Mouse (Mus musculus) common myeloid progenitor, adult 5-6 weeks (primary cell): Measurements from ENCODE around the gene Tsc22d1. TPM values are rescaled to one million over a fixed set of nuclear protein-coding genes. Genes with fewer than 3 reads are reported as not detected.

Source experiments
- ATAC-seq: replicated peaks from 2 replicates; pipeline ENCODE4 v1.8.0; 2016; ENCODE audit warnings: low read depth, mild to moderate bottlenecking, moderate TSS enrichment, inconsistent platforms; ENCODE audit not compliant: poor library complexity, severe bottlenecking
- total RNA-seq: library from RNA; stranded (forward); fragments of 200-1000, 187-1606 nt; gene quantifications from 2 replicates; pipeline ENCODE4 v1.2.3, GENCODE M21; 2017

Gene Tsc22d1
- total RNA-seq, 1 experiment from 2014 or later = 124 TPM

DNA sequence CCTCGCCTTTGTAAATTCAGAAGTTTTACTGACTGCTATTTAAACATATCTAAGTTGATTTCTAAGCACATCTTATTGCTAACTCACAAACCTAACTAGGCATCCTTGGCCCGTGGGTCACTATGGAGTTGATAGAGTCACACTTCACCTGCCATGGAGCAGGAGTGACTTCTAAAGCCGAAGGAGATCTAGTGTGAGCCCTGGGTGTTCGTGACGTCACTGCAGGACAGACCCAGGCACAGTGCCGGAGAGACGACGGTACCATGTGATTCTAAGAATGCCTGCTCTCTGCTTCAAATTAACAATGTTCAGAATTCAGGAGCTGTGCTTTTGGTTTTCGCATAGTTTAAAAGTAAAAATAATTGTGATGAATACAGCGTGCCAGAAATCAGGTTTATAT lies 93.9 kb downstream of the Tsc22d1 start:
- ATAC-seq = no peak

DNA sequence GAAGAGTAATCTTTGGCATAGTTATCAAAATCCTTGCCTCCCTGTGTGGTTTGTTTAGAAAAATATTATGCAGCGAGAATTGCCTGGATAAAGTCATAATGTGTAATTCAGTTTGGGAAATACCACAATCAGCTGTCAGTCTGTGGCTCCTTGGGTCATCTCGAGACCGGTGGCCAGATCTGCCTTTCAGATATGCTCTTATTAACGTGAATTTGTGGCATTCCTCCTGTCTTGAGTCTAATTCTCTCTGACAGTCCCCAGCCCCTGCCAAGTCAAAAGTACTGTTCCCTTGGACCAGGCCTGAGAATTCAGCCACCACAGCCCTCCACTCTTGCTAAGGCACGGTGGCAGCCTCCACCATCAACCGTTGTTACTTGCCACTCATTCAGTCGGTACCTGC lies 97.2 kb downstream of the Tsc22d1 start:
- no peak for ATAC-seq

DNA sequence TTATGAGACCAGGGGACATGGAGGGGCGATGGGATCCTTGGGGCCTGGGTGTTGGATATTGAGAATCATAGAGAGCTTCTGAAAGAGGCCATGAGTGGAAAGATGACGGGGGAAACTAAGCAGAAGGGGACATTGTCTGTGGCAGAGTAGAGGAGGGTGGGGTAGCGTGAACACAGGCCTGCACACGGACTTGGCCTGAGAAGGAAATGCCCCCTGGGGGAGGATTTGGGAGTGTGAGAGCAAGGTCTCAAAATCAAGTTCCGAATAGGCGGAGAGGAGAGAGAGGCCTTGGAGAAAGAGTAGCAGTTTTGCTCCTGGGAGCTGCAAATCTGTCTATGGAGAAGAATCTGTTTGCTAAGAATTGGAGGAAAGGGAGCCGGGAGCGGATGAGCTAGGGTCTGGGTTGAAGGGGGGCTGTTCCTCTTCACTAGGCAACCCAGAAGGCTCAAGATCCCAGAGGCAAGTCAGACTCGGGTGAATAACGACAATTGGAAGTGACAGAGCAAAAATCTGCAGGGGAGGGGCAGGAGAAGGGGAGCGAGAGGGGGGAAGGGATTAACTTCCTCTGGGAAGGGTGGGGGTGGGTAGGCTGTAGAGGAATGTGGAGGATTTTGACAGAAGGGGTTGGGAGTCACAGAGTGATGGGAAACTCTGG lies 98.8 kb downstream of the Tsc22d1 start:
- ATAC-seq = no peak; the same call in 1 of the 2 replicates

- no peak for ATAC-seq
These were observed 99.4 kb downstream of the Tsc22d1 start for GRCm38 (mm10) chr14:76514050-76514585.

GRCm38 (mm10) chr14:76515620-76516019 lies 100.9 kb downstream of the Tsc22d1 start:
- no peak for ATAC-seq

DNA sequence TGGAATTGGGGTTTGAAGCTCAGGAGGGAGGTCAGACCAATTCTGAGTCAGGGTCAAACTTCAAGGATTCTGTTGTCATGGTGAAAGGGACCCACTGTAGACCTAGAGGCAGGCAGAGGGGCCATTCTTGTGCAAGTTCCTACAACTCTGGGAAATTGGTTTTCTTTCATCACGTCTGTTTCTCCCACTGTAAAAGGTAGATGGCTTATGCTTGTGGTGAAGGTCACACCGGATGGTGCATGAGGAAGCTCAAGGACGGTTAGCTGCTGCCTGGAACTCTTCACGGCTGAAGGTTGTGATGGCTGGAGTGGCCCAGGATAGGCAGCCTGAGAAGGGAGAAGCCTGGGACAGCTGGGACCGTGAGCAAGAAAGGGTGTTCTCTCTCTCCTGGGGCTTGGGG lies 103.5 kb downstream of the Tsc22d1 start:
- ATAC-seq = no peak

DNA sequence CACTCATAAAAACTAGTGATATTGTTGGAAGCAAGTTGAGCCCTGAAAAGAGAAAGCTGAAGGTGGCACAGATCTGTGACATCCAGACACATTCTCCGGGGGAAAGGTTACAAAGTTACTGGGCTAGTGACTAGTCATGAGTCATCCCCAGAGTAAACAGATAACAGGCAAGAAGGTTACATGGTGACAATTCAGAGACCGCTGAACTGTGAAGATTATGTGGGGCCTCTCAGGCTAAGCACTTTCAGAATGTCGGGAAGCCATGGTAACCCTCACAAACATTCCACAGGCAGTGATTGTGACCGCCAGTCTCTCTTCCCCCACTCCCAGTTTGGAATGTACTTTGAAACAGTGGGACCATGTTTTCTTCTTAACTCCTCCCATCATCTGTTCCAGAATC lies 105.8 kb downstream of the Tsc22d1 start:
- no peak; the same call in 1 of the 2 replicates for ATAC-seq

DNA sequence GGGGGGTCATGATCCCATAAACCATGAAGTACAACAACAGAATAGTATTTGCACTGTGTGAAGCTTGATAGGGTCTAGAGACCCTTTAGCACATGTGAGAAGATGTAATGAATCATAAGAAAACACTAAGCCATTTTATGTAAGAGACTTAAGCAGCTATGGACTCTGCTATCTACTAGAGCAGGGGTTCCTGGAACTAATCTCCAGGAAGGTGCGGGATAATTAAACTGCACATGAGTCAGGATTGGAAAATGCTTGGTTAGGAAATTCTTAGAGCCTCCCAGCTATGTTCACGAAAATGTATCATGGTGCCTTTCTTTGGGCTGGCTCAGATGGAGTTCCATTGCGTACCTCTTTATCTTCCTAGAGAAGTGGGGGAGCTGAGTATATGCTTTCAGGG lies 106.5 kb downstream of the Tsc22d1 start:
- no peak for ATAC-seq

DNA sequence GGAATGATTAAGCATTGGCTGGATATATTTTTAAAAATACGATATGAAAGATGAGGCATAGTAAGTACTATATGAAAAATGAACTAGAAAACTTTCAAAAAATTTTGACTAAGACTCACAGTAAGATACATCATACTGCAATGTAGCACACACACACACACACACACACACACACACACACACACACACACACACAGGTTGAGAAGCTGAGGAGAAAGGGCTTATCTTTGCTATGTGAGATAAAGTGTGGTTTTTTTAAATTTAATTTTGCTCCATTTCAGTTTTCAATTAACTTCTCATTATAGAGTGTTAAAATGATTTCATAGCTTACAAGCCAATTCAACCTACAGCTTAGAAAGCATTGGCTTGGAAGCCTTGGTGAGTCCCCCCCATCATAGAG lies 108.6 kb downstream of the Tsc22d1 start:
- ATAC-seq = no peak

DNA sequence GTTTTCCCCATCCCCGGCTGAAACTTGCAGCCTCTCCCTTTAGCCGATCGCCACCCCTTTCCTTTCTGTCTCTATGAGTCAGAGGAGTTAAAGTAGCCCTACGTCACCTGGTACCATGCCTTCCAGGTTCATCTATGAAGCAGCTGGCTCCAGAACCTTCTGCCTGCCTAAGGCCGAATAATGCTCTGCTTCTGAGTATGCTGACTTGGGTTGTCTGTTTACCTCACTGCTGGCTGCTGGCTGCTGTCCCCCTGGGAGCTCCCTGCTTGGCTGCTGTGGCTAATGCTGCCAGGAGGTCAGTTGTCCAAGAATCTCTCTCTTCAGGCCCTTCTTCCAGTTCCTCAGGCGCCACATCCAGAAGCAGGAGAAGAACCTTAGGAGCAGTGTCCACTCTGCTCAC lies 111.7 kb downstream of the Tsc22d1 start:
- ATAC-seq = no peak

- no peak for ATAC-seq
These were observed 112.4 kb downstream of the Tsc22d1 start for GRCm38 (mm10) chr14:76527030-76527719.

GRCm38 (mm10) chr14:76527758-76528313 lies 113.1 kb downstream of the Tsc22d1 start:
- ATAC-seq = no peak

DNA sequence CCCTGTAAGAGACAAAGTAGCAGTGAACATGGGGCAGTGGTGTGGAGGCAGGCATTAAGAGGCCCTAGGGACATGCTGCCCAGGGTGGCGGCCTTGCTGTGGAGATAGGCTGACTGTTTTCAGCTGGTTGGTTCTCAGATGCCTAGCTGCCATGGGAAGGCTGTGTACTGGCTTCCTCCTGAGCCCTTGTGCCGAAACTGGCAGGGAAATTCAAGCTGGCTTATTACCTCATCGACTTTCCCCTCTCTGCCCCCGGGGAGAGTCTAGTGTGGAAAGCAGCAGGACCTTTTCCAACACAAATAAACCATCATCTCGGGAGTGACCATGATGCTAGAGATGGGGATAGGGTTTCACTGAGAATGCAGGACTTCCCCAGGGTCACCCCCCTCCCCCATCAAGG lies 113.9 kb downstream of the Tsc22d1 start:
- ATAC-seq = no peak

DNA sequence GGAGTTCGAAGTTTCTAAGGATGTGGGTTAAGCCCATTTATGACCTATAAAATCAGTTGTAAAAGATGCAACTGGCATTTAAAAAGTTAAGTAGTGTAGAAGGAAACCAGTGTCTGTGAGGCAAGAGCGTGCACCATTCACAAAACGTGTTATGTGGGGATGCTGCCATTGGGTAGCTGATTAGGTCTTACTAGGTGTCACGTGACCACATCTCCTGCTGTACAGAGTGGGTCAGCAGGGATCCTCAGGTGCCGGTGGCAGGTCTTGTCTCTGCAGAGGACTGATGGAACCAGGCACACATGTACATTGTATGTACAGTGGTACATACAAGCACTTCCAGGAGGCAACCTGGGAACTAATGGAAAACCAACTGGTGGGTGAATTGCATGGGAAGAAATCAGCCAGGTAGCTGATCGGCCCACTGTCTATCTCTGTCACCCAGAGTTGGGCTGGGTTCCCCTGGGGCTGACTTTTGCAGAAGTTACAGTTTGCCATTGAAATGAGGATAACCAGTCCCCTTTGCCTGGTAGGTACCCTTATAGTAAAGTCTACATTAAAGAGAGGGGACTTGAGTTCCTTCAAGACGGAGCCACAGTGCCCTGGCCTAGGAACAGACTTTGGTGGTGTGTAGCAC lies 116.4 kb downstream of the Tsc22d1 start:
- no peak for ATAC-seq

DNA sequence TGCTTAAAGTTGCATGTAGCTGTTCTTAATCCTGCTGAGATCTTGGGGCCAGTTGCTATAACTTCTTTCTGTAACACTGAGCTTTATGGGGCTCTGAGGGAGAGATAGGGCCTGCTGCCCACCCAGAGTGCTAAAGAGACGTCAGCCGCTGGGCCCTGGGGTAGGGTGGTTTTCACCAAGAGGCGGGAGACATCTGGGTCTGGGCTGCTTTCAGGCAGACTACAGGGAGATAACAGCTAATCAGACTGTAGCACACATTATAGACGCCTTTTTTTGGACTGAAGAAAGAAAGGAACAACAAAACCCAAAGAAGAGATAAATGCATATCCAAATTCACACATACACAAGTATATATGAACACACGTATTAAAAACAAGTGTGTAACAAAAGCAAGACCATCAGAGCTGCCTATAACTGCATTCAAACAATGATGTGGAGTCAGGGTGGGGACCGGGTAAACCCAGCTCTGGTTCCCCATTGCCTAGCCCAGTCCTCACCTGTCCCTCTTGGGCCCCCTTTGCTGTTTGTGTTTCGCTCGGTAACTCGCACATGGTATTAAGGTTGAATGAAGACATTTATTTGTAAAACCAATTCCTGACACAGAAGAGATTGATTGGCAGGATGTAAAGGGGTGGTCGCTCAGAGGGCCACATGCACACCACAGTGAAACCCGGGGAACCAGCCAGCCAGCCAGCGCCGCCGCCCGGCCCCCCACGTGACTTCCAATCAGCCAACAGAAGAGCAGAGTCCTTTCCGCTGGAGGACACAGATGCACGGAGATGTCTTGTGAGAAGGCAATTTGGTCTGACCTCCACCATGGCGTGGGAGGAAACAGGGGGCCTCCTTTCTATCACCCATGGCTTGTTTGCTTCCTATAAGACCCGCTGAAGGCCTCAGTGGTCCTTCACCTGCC lies 117.8 kb downstream of the Tsc22d1 start:
- ATAC-seq = peak; percentile 82

- peak; percentile 39 for ATAC-seq
These were observed 118.5 kb downstream of the Tsc22d1 start for GRCm38 (mm10) chr14:76533170-76533815.

GRCm38 (mm10) chr14:76535096-76535495 lies 120.3 kb downstream of the Tsc22d1 start:
- ATAC-seq = no peak

DNA sequence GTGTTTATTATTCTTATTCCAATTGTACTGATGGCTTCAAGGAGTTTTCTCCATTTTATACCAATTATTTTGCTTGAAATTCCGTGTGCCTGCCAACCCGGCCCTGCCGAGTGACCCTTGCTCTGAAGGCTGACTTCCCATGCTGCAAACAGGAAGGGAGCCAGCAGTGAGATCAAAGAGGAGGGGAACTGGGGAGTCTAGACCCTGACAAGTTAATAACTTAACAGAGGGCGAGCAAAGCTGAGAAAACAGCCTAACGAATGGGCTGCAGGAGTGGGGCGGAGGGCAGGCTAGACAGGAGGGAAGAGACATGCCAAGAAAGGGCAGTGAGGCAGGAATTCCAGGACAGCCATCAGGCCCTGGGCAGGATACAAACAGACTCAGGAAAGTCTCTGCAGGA lies 122.2 kb downstream of the Tsc22d1 start:
- ATAC-seq = no peak

- ATAC-seq = no peak
These were observed 125.4 kb downstream of the Tsc22d1 start for GRCm38 (mm10) chr14:76540005-76540670.
